Mouse (Mus musculus): ENCODE data around the gene Snx11.

GRCm38 (mm10) chr11:96823880-96824782 lies 46.8 kb upstream of the Snx11 start:
- no peak for TF ChIP-seq CTCF (IDR thresholded peaks at IDR 0.05)
- TF ChIP-seq EP300 (IDR thresholded peaks at IDR 0.05) = no peak
